Mouse (Mus musculus): ENCODE data around the gene Cox20. TPM values are rescaled to one million over a fixed set of nuclear protein-coding genes. Genes with fewer than 3 reads are reported as not detected.

Cox20 gene
- total RNA-seq, 2 experiments from 2014 or later: 79.2 to 103 TPM

GRCm38 (mm10) chr1:178320038-178320722, 1.2 kb downstream of the Cox20 start:
- DNase-seq: no peak

GRCm38 (mm10) chr1:178320723-178321590, 2.0 kb downstream of the Cox20 start:
- DNase-seq: no peak

- DNase-seq: no peak
Measured at GRCm38 (mm10) chr1:178321730-178322357, 2.9 kb downstream of the Cox20 start.

- DNase-seq: no peak
Measured at GRCm38 (mm10) chr1:178323235-178323634, 4.3 kb downstream of the Cox20 start.

GRCm38 (mm10) chr1:178324568-178324967, 5.6 kb downstream of the Cox20 start:
- DNase-seq: no peak

GRCm38 (mm10) chr1:178326357-178326756, 7.4 kb downstream of the Cox20 start:
- DNase-seq: no peak

- DNase-seq: no peak
Measured at GRCm38 (mm10) chr1:178326950-178327349, 8.0 kb downstream of the Cox20 start.

GRCm38 (mm10) chr1:178329017-178329416, 10.1 kb downstream of the Cox20 start:
- no peak for DNase-seq

- DNase-seq: no peak
Measured at GRCm38 (mm10) chr1:178329946-178330345, 11.0 kb downstream of the Cox20 start.

GRCm38 (mm10) chr1:178335860-178336261, 16.9 kb downstream of the Cox20 start:
- no peak for DNase-seq

GRCm38 (mm10) chr1:178336289-178336775, 17.4 kb downstream of the Cox20 start:
- peak; percentile 97 to 98 for DNase-seq

- peak in 1 of 2 experiments; percentile 25 for DNase-seq
Measured at GRCm38 (mm10) chr1:178336777-178337481, 18.0 kb downstream of the Cox20 start.

GRCm38 (mm10) chr1:178337551-178338317, 18.8 kb downstream of the Cox20 start, which contains the start of gene Hnrnpu:
Gene Hnrnpu, minus strand, starts transcription at chr1:178337797.
- peak; percentile 96 to 99 for DNase-seq

GRCm38 (mm10) chr1:178338318-178338641, 19.4 kb downstream of the Cox20 start:
- DNase-seq: peak; percentile 16 to 29

GRCm38 (mm10) chr1:178340213-178340612, 21.3 kb downstream of the Cox20 start:
- DNase-seq: no peak

GRCm38 (mm10) chr1:178341435-178341834, 22.5 kb downstream of the Cox20 start:
- DNase-seq: no peak

GRCm38 (mm10) chr1:178342063-178342462, 23.1 kb downstream of the Cox20 start:
- DNase-seq: no peak

- DNase-seq: no peak
Measured at GRCm38 (mm10) chr1:178342612-178343011, 23.7 kb downstream of the Cox20 start.

GRCm38 (mm10) chr1:178344071-178344805, 25.3 kb downstream of the Cox20 start:
- DNase-seq: peak in 1 of 2 experiments; percentile 33

- no peak for DNase-seq
Measured at GRCm38 (mm10) chr1:178350792-178351191, 31.9 kb downstream of the Cox20 start.

Measured in adrenal gland, postnatal 36 days (tissue).